Mouse (Mus musculus) liver, adult 2 months (tissue): Measurements from ENCODE around the gene Apoh.

Experiments
- CTCF ChIP-seq: fragments of 200-500 bp; IDR thresholded peaks from 2 replicates; pipeline ENCODE4 v1.5.1; 2011; ENCODE audit warnings: low read depth, low read length, control low read depth
- POLR2A ChIP-seq: fragments of 200-500 bp; IDR thresholded peaks from 2 replicates; pipeline ENCODE4 v1.6.1; 2011; ENCODE audit warnings: low read length, control low read depth; ENCODE audit not compliant: insufficient read depth; ENCODE audit errors: extremely low read depth

- no peak for TF ChIP-seq CTCF
- TF ChIP-seq POLR2A, result no peak
These were observed 82.4 kb downstream of the Apoh start for GRCm38 (mm10) chr11:108425592-108425921.
